Mouse (Mus musculus) macrophage (primary cell): ENCODE data around the gene Itgb3. TPM values are rescaled to one million over a fixed set of nuclear protein-coding genes. Genes with fewer than 3 reads are reported as not detected.
A peak's percentile ranks its signal among the peaks of the same experiment; 100 is the strongest.

Experiments
- H3K27ac ChIP-seq: fragments of 350-480 bp; formaldehyde crosslinking; 2 replicates; pipeline ENCODE4 v1.9.0; 2021
- H3K36me3 ChIP-seq: fragments of 350-480 bp; formaldehyde crosslinking; 2 replicates; pipeline ENCODE4 v1.9.0; 2021; ENCODE audit errors: inconsistent target
- H3K4me3 ChIP-seq: fragments of 350-480 bp; formaldehyde crosslinking; 2 replicates; pipeline ENCODE4 v1.9.0; 2021; ENCODE audit errors: inconsistent target
- H3K79me2 ChIP-seq: fragments of 350-480 bp; formaldehyde crosslinking; 2 replicates; pipeline ENCODE4 v1.9.0; 2021; ENCODE audit errors: inconsistent target
- WGBS: methylation state at CpG from one replicate; pipeline ENCODE4 v1.1.7; 2026; ENCODE audit warnings: inconsistent platforms; ENCODE audit not compliant: missing documents; 5-methylcytosine and 5-hydroxymethylcytosine counted together
- polyA plus RNA-seq: library from polyadenylated mRNA; stranded (reverse); fragments of 250-400 nt; gene quantifications from 3 replicates; pipeline ENCODE4 v1.2.4, GENCODE M21; 2018; ENCODE audit warnings: inconsistent platforms

Gene Itgb3
- polyA plus RNA-seq, 1 experiment from 2014 or later: 15.4 TPM

GRCm38 (mm10) chr11:104592066-104592835 is 15.5 kb upstream of the Itgb3 start:
- no peak overlapping the region for H3K4me3 ChIP-seq
- no peaks in the 10 kb centered on the region for H3K36me3 ChIP-seq
- H3K27ac ChIP-seq: no peak overlapping the region
- no peaks in the 10 kb centered on the region for H3K79me2 ChIP-seq
- WGBS: 94% methylated on average over 13 of the region's 13 CpGs

- Histone ChIP-seq H3K27ac (no peak overlapping the region), H3K36me3 (no peaks in the 10 kb centered on the region), H3K79me2 (no peaks in the 10 kb centered on the region), H3K4me3 (no peak overlapping the region)
- 27% methylated on average over 10 of the region's 10 CpGs for WGBS
These were observed 11.4 kb upstream of the Itgb3 start for GRCm38 (mm10) chr11:104596365-104596764.

- WGBS: 74% methylated on average over 13 of the region's 13 CpGs
These were observed 8.4 kb upstream of the Itgb3 start for GRCm38 (mm10) chr11:104599265-104599945.

DNA sequence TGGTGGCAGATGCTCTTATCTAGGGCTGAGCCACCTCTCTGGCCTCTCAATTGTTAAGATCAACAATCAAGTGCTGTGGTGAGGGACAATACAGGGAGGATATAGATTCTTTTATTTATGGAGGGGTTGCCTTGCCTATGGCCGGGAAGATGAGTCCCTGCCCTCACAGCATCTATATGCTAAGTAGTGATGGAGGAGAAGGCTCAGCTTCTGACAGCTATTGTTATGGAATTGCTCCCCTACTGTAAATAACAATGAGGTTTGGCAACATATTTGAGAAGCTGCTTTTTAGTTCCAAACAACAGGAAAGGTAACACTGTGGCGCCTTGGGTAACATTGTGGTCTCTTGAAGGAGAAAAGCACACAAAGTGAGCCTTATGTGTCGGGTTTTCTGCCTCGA is 7.1 kb upstream of the Itgb3 start:
- no peak overlapping the region for H3K4me3 ChIP-seq
- H3K79me2 ChIP-seq: no peaks in the 10 kb centered on the region
- no peak overlapping the region for H3K27ac ChIP-seq
- 75% methylated on average over 4 of the region's 4 CpGs for WGBS
- no peaks in the 10 kb centered on the region for H3K36me3 ChIP-seq

More at GRCm38 (mm10) chr11:104599265-104599945, 8.4 kb upstream of the Itgb3 start:
- H3K27ac ChIP-seq: no peak overlapping the region
- no peaks in the 10 kb centered on the region for H3K36me3 ChIP-seq
- H3K79me2 ChIP-seq: no peaks in the 10 kb centered on the region
- H3K4me3 ChIP-seq: no peak overlapping the region

DNA sequence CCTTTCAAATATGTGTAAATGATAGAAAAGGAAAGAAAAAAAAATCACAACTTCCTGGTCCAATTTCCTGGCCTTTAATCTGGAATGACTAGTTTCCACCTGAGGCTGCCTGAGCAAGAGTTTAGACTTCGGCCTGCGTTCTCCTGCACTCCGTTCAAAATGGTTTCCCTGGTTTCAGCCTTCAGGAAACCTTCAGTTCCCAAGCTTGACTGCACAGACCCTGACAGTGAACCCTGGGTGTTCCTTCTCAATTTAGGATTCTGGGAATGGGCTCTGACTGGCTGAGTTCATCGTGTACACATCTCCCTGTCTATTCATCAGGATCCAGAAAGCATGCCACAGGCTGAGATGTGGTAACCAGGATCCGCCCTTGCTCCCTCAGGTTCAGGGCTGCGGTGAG is 3.6 kb upstream of the Itgb3 start:
- no peaks in the 10 kb centered on the region for H3K36me3 ChIP-seq
- no peaks in the 10 kb centered on the region for H3K79me2 ChIP-seq
- WGBS: 89% methylated on average over 6 of the region's 6 CpGs
- no peak overlapping the region for H3K27ac ChIP-seq
- H3K4me3 ChIP-seq: no peak overlapping the region

DNA sequence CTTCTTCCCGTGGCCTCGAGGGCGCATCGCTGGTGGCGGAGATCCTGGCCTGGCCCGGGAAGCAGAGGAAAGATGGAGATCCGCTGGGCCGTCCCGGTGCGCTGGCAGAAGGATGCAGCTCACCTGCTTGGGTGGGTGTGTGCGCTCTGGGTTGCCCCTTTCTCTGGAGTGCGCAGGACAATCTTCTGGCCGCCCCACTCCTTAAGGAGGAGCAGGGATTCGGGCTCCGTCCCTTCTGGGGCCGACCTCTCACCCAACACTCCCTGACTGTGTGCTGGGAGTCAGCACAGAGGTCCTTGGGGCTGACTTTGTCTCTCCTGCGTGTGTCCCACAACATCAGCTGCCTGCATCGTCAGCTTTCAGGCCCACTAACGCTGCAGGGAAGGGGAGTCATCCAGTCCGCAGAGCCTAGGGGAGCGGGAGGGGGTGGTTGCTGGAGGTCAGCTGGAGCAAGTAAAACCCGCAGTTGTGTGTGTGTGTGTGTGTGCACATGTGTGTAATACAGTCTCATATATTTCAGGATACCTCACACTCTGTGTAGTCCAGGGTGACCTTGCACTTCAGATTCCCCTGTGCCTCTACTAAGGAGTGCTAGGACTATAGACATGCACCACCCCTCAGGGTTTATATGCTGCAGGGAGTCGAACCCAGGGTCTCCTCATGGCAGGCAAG is 585 bp downstream of the Itgb3 start:
- Histone ChIP-seq H3K36me3 (no peaks in the 10 kb centered on the region), H3K79me2 (no peaks in the 10 kb centered on the region), H3K4me3 (peak overlapping the region; percentile 23), H3K27ac (0 out of 2 replicates have a peak overlapping the region, but pooled peaks have one; percentile 1)
- 10% methylated on average over 23 of the region's 23 CpGs for WGBS

- 0 out of 2 replicates have a peak overlapping the region, but pooled peaks have one; percentile 1 for H3K27ac ChIP-seq
- H3K4me3 ChIP-seq: peak overlapping the region; percentile 23; the same call in 1 of the 2 replicates
- no peaks in the 10 kb centered on the region for H3K79me2 ChIP-seq
- H3K36me3 ChIP-seq: no peaks in the 10 kb centered on the region
- WGBS: 4% methylated on average over 6 of the region's 6 CpGs
These were observed 1.4 kb downstream of the Itgb3 start for GRCm38 (mm10) chr11:104609033-104609684.

GRCm38 (mm10) chr11:104609733-104610132 is 1.9 kb downstream of the Itgb3 start:
- no peaks in the 10 kb centered on the region for H3K36me3 ChIP-seq
- H3K79me2 ChIP-seq: no peaks in the 10 kb centered on the region
- no peak overlapping the region for H3K27ac ChIP-seq
- WGBS: 40% methylated on average over 4 of the region's 4 CpGs
- no peak overlapping the region for H3K4me3 ChIP-seq

GRCm38 (mm10) chr11:104611579-104612151 is 3.9 kb downstream of the Itgb3 start:
- H3K79me2 ChIP-seq: no peaks in the 10 kb centered on the region
- H3K4me3 ChIP-seq: no peak overlapping the region
- H3K36me3 ChIP-seq: no peaks in the 10 kb centered on the region
- whole genome bisulfite sequencing: 7% methylated on average over 4 of the region's 4 CpGs
- no peak overlapping the region for H3K27ac ChIP-seq

DNA sequence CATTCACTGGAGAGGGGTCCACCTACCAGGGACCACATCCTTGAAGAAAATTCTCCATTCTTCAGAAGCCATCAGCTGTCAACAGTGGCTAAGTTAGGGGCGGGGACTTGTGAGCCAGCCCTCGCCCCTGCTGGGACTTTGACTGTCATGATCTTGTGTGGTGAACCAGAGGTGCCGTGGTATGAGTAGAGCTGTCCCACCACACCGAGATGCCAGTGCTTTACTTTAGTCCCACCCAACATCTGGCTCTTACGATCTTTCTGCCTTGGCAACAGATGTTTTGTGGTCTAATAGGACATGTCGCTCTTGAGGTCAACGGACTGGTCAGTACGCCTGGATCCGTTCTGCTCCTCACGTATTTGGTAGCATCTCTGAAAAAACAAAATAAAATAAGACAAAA is 5.8 kb downstream of the Itgb3 start:
- no peaks in the 10 kb centered on the region for H3K36me3 ChIP-seq
- H3K27ac ChIP-seq: no peak overlapping the region
- WGBS: 62% methylated on average over 10 of the region's 10 CpGs
- no peaks in the 10 kb centered on the region for H3K79me2 ChIP-seq
- no peak overlapping the region for H3K4me3 ChIP-seq

DNA sequence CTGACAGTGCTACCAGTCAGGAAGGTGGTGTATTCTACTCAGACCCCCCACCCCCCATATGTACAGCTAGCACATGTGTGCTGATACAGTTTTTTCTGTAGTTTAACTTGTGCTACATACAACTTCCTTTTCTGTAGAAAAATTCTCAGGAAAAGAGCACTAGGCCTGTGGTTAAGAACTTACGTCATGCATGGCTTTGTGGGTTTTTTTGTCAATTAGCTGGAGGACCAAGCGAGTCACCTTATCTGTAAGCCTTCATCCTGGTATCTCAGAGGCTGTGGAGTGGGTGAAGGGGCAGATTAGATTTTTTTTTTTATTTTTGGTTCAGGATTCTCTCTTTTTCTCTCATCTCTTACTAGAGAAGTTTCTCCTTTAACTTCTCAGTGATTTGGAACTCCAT is 6.3 kb downstream of the Itgb3 start:
- Histone ChIP-seq H3K4me3 (no peak overlapping the region), H3K36me3 (no peaks in the 10 kb centered on the region), H3K79me2 (no peaks in the 10 kb centered on the region), H3K27ac (no peak overlapping the region)
- 5% methylated on average over 2 of the region's 2 CpGs for WGBS

- H3K36me3 ChIP-seq: no peaks in the 10 kb centered on the region
- no peaks in the 10 kb centered on the region for H3K79me2 ChIP-seq
- WGBS: 78% methylated on average over 5 of the region's 5 CpGs
- H3K4me3 ChIP-seq: no peak overlapping the region
- H3K27ac ChIP-seq: no peak overlapping the region
These were observed 8.4 kb downstream of the Itgb3 start for GRCm38 (mm10) chr11:104616182-104616581.

DNA sequence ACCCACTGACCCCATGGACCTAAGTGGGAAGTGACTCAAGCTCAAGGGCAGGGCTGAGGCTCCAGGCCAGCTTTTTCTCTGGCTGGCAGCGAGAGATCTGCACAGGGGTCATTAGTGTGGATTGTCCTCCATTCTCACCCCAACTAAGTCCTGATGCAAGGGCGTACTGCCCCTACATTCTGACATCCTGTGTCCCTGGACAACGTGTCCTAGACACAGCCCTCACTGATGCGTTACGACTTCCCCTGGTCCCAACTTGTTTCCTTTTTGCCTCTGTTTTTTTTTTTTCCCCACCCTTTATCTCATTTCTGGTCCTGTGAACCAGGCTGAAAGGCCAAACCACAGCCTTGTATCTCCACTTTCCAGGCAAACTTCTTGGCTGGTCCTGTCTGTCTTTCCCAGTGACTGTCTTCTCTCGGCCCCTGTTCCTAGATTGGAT is 10.9 kb downstream of the Itgb3 start:
- no peak overlapping the region for H3K4me3 ChIP-seq
- no peaks in the 10 kb centered on the region for H3K79me2 ChIP-seq
- WGBS: 79% methylated on average over 6 of the region's 6 CpGs
- no peaks in the 10 kb centered on the region for H3K36me3 ChIP-seq
- H3K27ac ChIP-seq: no peak overlapping the region
